Mouse (Mus musculus): ENCODE data around the gene Elovl6. TPM values are rescaled to one million over a fixed set of nuclear protein-coding genes. Genes with fewer than 3 reads are reported as not detected.

The Elovl6 gene
- polyA plus RNA-seq, 1 experiment, result 7.7 TPM

GRCm38 (mm10) chr3:129562411-129562810 is 30.3 kb downstream of the Elovl6 start:
- TF ChIP-seq CTCF (IDR thresholded peaks at IDR 0.05; ENCODE audit: control insufficient read depth, insufficient read depth, low read length) (no peak), POLR2A (IDR thresholded peaks at IDR 0.05; ENCODE audit: borderline replicate concordance, control insufficient read depth, low read depth, low read length) (no peak)
- H3K27ac ChIP-seq (ENCODE audit: control insufficient read depth, insufficient read depth, low read depth, low read length, poor library complexity), result no peak overlapping the region
- no peak overlapping the region for H3K4me3 ChIP-seq (replicated peaks; ENCODE audit: control insufficient read depth, low read depth, low read length)
- 73% methylated on average over 4 of the region's 4 CpGs for WGBS
- no peaks in the 10 kb centered on the region; the same call in 1 of the 2 replicates for H3K4me1 ChIP-seq (ENCODE audit: control insufficient read depth, insufficient read depth, low read length)

DNA sequence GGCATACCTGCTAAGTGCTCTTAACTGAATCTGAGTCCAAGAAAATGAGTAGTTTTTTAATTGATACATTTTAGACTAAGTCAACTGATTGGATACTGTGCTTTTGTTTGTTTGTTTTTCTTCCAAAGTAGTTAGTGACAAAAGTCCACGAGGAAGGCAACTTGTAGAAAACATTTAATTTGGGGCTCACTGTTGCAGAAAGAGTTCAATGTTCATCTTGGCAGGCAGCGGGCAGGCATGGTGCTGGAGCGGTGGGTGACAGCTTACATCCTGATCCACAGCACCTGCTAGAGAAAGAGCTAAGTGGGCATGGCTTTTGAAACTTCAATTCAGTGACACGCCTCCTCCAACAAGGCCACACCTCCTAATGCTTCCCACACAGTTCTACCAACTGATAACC is 31.7 kb downstream of the Elovl6 start:
- H3K27ac ChIP-seq (ENCODE audit: control insufficient read depth, insufficient read depth, low read depth, low read length, poor library complexity), result no peak overlapping the region
- H3K4me1 ChIP-seq (ENCODE audit: control insufficient read depth, insufficient read depth, low read length), result no peaks in the 10 kb centered on the region; the same call in 1 of the 2 replicates
- WGBS, result 89% methylated on average over 4 of the region's 4 CpGs
- H3K4me3 ChIP-seq (replicated peaks; ENCODE audit: control insufficient read depth, low read depth, low read length), result no peak overlapping the region
- TF ChIP-seq POLR2A (IDR thresholded peaks at IDR 0.05; ENCODE audit: borderline replicate concordance, control insufficient read depth, low read depth, low read length), result no peak
- TF ChIP-seq CTCF (IDR thresholded peaks at IDR 0.05; ENCODE audit: control insufficient read depth, insufficient read depth, low read length), result no peak

GRCm38 (mm10) chr3:129564852-129565251 is 32.7 kb downstream of the Elovl6 start:
- TF ChIP-seq POLR2A (IDR thresholded peaks at IDR 0.05; ENCODE audit: borderline replicate concordance, control insufficient read depth, low read depth, low read length) (no peak), CTCF (IDR thresholded peaks at IDR 0.05; ENCODE audit: control insufficient read depth, insufficient read depth, low read length) (no peak)
- Histone ChIP-seq H3K27ac (ENCODE audit: control insufficient read depth, insufficient read depth, low read depth, low read length, poor library complexity) (no peak overlapping the region), H3K4me3 (replicated peaks; ENCODE audit: control insufficient read depth, low read depth, low read length) (no peak overlapping the region), H3K4me1 (ENCODE audit: control insufficient read depth, insufficient read depth, low read length) (no peaks in the 10 kb centered on the region; the same call in 1 of the 2 replicates)
- WGBS, result 71% methylated on average over 2 of the region's 2 CpGs

DNA sequence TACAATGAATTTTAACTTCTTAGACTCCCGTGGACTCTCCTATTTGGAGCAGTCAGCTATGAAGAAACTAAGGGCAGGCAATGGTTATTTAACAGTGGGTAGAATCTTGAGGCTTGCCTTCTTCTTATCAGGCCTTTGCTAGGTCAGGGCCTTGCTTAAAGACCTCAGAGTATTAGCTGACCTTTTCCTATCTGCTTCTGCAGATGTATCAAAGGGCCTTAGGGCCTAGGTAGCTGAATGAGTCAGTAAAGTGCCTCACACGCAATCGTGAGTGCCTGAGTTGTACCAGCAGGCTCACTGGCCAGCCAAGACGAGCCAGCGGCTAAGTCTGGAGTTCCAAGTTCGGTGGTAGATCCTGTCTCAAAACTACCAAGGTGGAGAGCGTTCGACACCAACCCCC is 33.3 kb downstream of the Elovl6 start:
- TF ChIP-seq POLR2A (IDR thresholded peaks at IDR 0.05; ENCODE audit: borderline replicate concordance, control insufficient read depth, low read depth, low read length) (no peak), CTCF (IDR thresholded peaks at IDR 0.05; ENCODE audit: control insufficient read depth, insufficient read depth, low read length) (no peak)
- H3K4me3 ChIP-seq (replicated peaks; ENCODE audit: control insufficient read depth, low read depth, low read length), result no peak overlapping the region
- H3K4me1 ChIP-seq (ENCODE audit: control insufficient read depth, insufficient read depth, low read length), result no peaks in the 10 kb centered on the region; the same call in 1 of the 2 replicates
- no peak overlapping the region for H3K27ac ChIP-seq (ENCODE audit: control insufficient read depth, insufficient read depth, low read depth, low read length, poor library complexity)
- WGBS, result 62% methylated on average over 8 of the region's 8 CpGs

DNA sequence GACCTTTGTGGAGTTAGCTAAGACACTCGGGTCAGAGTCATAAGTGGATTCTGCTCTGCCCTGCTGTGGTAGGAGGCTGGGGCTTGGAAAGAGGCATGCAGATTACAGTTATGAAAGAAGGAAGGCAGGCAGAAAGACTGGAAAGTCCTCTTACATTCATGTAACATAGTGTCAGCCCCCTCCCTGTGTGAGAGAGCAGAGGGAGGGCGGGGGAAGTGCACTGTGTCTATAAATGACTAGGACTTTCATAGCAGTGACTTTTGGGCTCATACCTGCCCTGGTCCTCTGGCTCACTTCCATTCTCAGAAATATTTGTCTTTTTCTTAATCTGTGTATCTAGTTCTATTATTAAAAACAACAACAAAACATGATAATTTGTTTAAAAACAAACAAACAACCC is 33.9 kb downstream of the Elovl6 start:
- no peak overlapping the region for H3K27ac ChIP-seq (ENCODE audit: control insufficient read depth, insufficient read depth, low read depth, low read length, poor library complexity)
- no peaks in the 10 kb centered on the region; the same call in 1 of the 2 replicates for H3K4me1 ChIP-seq (ENCODE audit: control insufficient read depth, insufficient read depth, low read length)
- H3K4me3 ChIP-seq (replicated peaks; ENCODE audit: control insufficient read depth, low read depth, low read length), result no peak overlapping the region
- 79% methylated on average over 2 of the region's 2 CpGs for WGBS
- TF ChIP-seq CTCF (IDR thresholded peaks at IDR 0.05; ENCODE audit: control insufficient read depth, insufficient read depth, low read length), result no peak
- TF ChIP-seq POLR2A (IDR thresholded peaks at IDR 0.05; ENCODE audit: borderline replicate concordance, control insufficient read depth, low read depth, low read length), result no peak

- Histone ChIP-seq H3K27ac (ENCODE audit: control insufficient read depth, insufficient read depth, low read depth, low read length, poor library complexity) (no peak overlapping the region), H3K4me3 (replicated peaks; ENCODE audit: control insufficient read depth, low read depth, low read length) (no peak overlapping the region), H3K4me1 (ENCODE audit: control insufficient read depth, insufficient read depth, low read length) (no peaks in the 10 kb centered on the region; the same call in 1 of the 2 replicates)
- TF ChIP-seq CTCF (IDR thresholded peaks at IDR 0.05; ENCODE audit: control insufficient read depth, insufficient read depth, low read length) (no peak), POLR2A (IDR thresholded peaks at IDR 0.05; ENCODE audit: borderline replicate concordance, control insufficient read depth, low read depth, low read length) (no peak)
- 86% methylated on average over 5 of the region's 5 CpGs for WGBS
Measured at GRCm38 (mm10) chr3:129566876-129567275, 34.7 kb downstream of the Elovl6 start.

DNA sequence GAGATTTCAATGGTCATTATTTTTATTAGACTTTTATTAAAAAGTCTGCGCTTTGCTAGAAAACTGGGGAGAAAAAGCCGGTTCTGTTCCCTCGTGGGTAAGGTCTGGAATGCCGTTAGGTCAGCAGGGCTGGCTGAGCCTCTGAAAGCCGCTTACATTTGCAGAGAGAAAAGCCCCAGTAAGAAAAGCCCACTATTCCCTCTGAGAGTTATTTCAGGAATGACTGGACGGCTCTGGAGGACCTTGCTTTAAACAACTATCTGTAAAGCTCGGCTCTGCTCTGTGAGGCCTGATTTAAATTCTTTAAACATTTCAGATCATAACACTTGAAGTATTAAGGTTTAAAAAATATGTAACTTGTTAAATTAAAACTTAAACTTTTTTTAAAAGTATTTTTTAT is 36.4 kb downstream of the Elovl6 start:
- TF ChIP-seq CTCF (IDR thresholded peaks at IDR 0.05; ENCODE audit: control insufficient read depth, insufficient read depth, low read length), result no peak
- no peak for TF ChIP-seq POLR2A (IDR thresholded peaks at IDR 0.05; ENCODE audit: borderline replicate concordance, control insufficient read depth, low read depth, low read length)
- Histone ChIP-seq H3K4me3 (replicated peaks; ENCODE audit: control insufficient read depth, low read depth, low read length) (no peak overlapping the region), H3K4me1 (ENCODE audit: control insufficient read depth, insufficient read depth, low read length) (peaks cover 2% of the 10 kb centered on the region), H3K27ac (ENCODE audit: control insufficient read depth, insufficient read depth, low read depth, low read length, poor library complexity) (no peak overlapping the region)
- whole genome bisulfite sequencing, result 81% methylated on average over 7 of the region's 7 CpGs

GRCm38 (mm10) chr3:129570989-129571388 is 38.8 kb downstream of the Elovl6 start:
- TF ChIP-seq POLR2A (IDR thresholded peaks at IDR 0.05; ENCODE audit: borderline replicate concordance, control insufficient read depth, low read depth, low read length), result no peak
- no peak for TF ChIP-seq CTCF (IDR thresholded peaks at IDR 0.05; ENCODE audit: control insufficient read depth, insufficient read depth, low read length)
- Histone ChIP-seq H3K4me3 (replicated peaks; ENCODE audit: control insufficient read depth, low read depth, low read length) (no peak overlapping the region), H3K4me1 (ENCODE audit: control insufficient read depth, insufficient read depth, low read length) (peaks cover 3% of the 10 kb centered on the region), H3K27ac (ENCODE audit: control insufficient read depth, insufficient read depth, low read depth, low read length, poor library complexity) (no peak overlapping the region)
- 88% methylated on average over 8 of the region's 8 CpGs for WGBS

GRCm38 (mm10) chr3:129571642-129572041 is 39.5 kb downstream of the Elovl6 start:
- Histone ChIP-seq H3K4me1 (ENCODE audit: control insufficient read depth, insufficient read depth, low read length) (peaks cover 3% of the 10 kb centered on the region), H3K4me3 (replicated peaks; ENCODE audit: control insufficient read depth, low read depth, low read length) (no peak overlapping the region), H3K27ac (ENCODE audit: control insufficient read depth, insufficient read depth, low read depth, low read length, poor library complexity) (no peak overlapping the region)
- 88% methylated on average over 5 of the region's 5 CpGs for WGBS
- TF ChIP-seq CTCF (IDR thresholded peaks at IDR 0.05; ENCODE audit: control insufficient read depth, insufficient read depth, low read length) (no peak), POLR2A (IDR thresholded peaks at IDR 0.05; ENCODE audit: borderline replicate concordance, control insufficient read depth, low read depth, low read length) (no peak)
